Mouse (Mus musculus) midbrain, embryonic 15.5 days (tissue): Measurements from ENCODE around the gene Rbfox2. TPM values are rescaled to one million over a fixed set of nuclear protein-coding genes. Genes with fewer than 3 reads are reported as not detected.

ENCODE experiments used
- ATAC-seq: fragments of 200-750 bp; cut with Nextera tagmentation; replicated peaks from 2 replicates; pipeline ENCODE4 v1.8.0; 2017; ENCODE audit warnings: moderate TSS enrichment
- H3K27ac ChIP-seq: fragments of 300-500 bp; sonication (generic); 2 replicates; pipeline ENCODE4 v1.5.1; 2015; ENCODE audit warnings: mild to moderate bottlenecking, inconsistent platforms
- H3K27me3 ChIP-seq: fragments of 300-500 bp; sonication (generic); replicated peaks from 2 replicates; pipeline ENCODE4 v1.6.1; 2015; ENCODE audit warnings: inconsistent platforms
- H3K36me3 ChIP-seq: fragments of 300-500 bp; sonication (generic); replicated peaks from 2 replicates; pipeline ENCODE4 v1.6.1; 2015; ENCODE audit warnings: inconsistent platforms
- H3K4me1 ChIP-seq: fragments of 300-500 bp; sonication (generic); 2 replicates; pipeline ENCODE4 v1.6.1; 2015; ENCODE audit warnings: inconsistent platforms
- H3K4me2 ChIP-seq: fragments of 300-500 bp; sonication (generic); 2 replicates; pipeline ENCODE4 v1.6.1; 2015; ENCODE audit warnings: inconsistent platforms, mild to moderate bottlenecking, moderate library complexity
- H3K4me3 ChIP-seq: fragments of 300-500 bp; sonication (generic); 2 replicates; pipeline ENCODE4 v1.5.1; 2015; ENCODE audit warnings: mild to moderate bottlenecking, inconsistent platforms
- H3K9ac ChIP-seq: fragments of 300-500 bp; sonication (generic); 2 replicates; pipeline ENCODE4 v1.6.1; 2015; ENCODE audit warnings: mild to moderate bottlenecking, inconsistent platforms
- H3K9me3 ChIP-seq: fragments of 300-500 bp; sonication (generic); 2 replicates; pipeline ENCODE4 v1.6.1; 2016; ENCODE audit warnings: inconsistent platforms
- WGBS: fragments of 180-500 bp; shearing (Covaris S2); methylation state at CpG from one replicate; pipeline ENCODE4 v1.1.7; 2015; ENCODE audit warnings: mixed read lengths; 5-methylcytosine and 5-hydroxymethylcytosine counted together
- polyA plus RNA-seq: library from polyadenylated mRNA; unstranded; fragments of >200 nt; fragmentation: Nextera tagmentation; extraction: Ambion mirVana; gene quantifications from 2 replicates; pipeline ENCODE4 v1.2.1, GENCODE M21; 2015

Rbfox2 gene
- polyA plus RNA-seq, 1 experiment from 2014 or later: 185 TPM

DNA sequence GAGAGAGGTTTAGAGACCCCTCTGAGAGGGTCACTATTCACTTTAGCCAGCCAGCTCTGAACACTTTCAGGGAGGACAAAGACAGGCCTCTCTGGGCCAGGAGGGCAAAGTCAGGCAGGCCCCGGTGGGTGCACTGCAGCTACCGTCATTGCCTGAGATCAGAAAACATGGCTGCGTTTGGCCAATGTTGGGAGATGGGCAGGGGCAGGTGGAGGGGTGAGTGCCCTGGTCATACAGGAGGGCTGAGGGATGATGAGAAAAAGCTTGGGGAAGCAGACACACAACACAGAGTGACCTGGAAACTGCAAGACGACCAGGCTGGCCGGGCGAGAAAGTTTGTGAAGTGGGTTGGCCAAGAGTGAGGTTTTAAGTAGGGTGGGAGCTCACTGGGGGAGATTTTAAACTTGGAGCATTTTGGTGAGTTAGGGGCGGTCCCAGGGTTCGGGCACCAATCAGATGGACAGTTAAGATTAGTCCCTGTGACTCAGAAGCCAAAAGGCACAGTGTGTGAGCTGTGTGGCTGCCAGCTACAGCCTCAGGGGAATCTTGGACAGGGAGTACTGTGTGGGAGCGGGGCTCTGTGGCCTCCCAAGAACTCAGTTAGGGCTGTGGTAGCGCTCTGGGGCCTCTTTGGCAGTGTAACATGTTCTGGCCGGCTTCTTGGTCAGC is 270.4 kb downstream of the Rbfox2 start:
- WGBS: 75% methylated on average over 11 of the region's 11 CpGs
- Histone ChIP-seq H3K4me2 (no peak overlapping the region), H3K27me3 (no peaks in the 10 kb centered on the region), H3K9ac (no peak overlapping the region), H3K27ac (peak overlapping the region; percentile 62; the same call in 1 of the 2 replicates), H3K4me3 (no peak overlapping the region), H3K4me1 (peaks cover 14% of the 10 kb centered on the region), H3K9me3 (no peaks in the 10 kb centered on the region), H3K36me3 (no peaks in the 10 kb centered on the region)
- ATAC-seq: no peak

DNA sequence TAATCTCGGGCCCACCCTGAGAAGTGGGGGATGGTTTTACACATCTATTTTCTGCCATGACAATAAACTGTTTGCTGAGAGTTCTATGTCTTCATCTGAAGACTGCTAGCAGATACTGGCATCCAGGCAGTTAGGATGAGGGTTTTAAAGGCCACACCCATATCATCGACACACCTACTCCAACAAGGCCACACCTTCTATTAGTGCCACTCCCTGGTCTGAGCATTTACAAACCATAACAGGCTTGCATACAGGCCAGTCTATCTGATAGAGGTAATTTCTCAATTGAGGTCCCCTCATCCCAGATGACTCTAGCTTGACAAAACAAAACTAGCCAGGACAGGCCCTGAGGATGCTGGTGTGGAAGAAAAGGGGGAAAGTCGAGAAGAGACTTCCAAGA is 271.2 kb downstream of the Rbfox2 start:
- peaks cover 14% of the 10 kb centered on the region for H3K4me1 ChIP-seq
- H3K27me3 ChIP-seq: no peaks in the 10 kb centered on the region
- H3K36me3 ChIP-seq: no peaks in the 10 kb centered on the region
- no peak overlapping the region for H3K9ac ChIP-seq
- H3K4me3 ChIP-seq: no peak overlapping the region
- no peaks in the 10 kb centered on the region for H3K9me3 ChIP-seq
- WGBS: 92% methylated on average over 3 of the region's 3 CpGs
- no peak for ATAC-seq
- H3K4me2 ChIP-seq: no peak overlapping the region
- no peak overlapping the region for H3K27ac ChIP-seq

DNA sequence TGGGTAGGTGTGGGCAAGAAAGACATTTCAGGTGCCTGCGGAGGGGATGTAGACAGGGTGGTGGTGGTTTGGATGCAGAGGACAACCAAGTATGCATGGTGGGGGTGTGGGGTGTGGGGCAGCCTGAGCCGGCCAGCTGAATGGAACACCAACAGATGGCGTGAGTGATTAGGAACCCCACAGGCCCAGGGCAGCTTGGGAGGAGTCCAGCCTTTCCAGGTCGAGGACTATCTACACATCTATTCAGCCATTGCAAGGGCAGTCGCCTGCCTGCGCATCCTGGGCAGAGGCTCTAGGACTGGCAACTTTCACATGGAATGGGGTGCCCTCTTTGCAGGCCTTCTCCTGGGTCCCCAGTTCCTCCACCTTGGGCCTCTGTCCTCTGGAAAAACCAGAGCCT is 272.3 kb downstream of the Rbfox2 start:
- H3K4me2 ChIP-seq: no peak overlapping the region
- H3K36me3 ChIP-seq: no peaks in the 10 kb centered on the region
- 72% methylated on average over 6 of the region's 6 CpGs for WGBS
- H3K27ac ChIP-seq: no peak overlapping the region
- H3K9ac ChIP-seq: no peak overlapping the region
- H3K27me3 ChIP-seq: no peaks in the 10 kb centered on the region
- no peak overlapping the region for H3K4me3 ChIP-seq
- ATAC-seq: no peak
- H3K4me1 ChIP-seq: peaks cover 14% of the 10 kb centered on the region
- H3K9me3 ChIP-seq: no peaks in the 10 kb centered on the region

DNA sequence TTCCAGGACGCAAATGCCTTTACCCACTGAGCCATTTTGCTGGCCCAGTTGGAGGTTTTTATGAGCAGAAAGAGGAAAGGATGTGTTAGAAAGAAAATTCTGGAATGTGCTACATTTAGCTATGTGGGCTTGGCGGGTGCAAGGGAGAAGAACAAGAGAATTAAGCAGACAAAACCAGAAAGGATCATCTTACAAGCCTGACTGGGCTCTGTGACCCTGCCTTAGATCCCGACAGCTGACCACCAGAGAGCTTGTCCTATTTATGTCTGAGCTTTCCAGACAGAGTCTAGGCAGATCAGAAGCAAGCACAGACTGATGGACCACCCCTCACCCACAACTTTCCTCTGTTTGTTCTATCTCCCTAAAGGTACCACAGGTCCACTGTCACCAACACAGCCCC is 275.5 kb downstream of the Rbfox2 start:
- no peak overlapping the region for H3K27ac ChIP-seq
- H3K4me3 ChIP-seq: no peak overlapping the region
- 55% methylated on average over 3 of the region's 3 CpGs for WGBS
- H3K36me3 ChIP-seq: no peaks in the 10 kb centered on the region
- no peak overlapping the region for H3K4me2 ChIP-seq
- H3K9me3 ChIP-seq: no peaks in the 10 kb centered on the region
- H3K9ac ChIP-seq: no peak overlapping the region
- H3K4me1 ChIP-seq: peaks cover 2% of the 10 kb centered on the region; the same call in 1 of the 2 replicates
- H3K27me3 ChIP-seq: no peaks in the 10 kb centered on the region
- ATAC-seq: no peak

DNA sequence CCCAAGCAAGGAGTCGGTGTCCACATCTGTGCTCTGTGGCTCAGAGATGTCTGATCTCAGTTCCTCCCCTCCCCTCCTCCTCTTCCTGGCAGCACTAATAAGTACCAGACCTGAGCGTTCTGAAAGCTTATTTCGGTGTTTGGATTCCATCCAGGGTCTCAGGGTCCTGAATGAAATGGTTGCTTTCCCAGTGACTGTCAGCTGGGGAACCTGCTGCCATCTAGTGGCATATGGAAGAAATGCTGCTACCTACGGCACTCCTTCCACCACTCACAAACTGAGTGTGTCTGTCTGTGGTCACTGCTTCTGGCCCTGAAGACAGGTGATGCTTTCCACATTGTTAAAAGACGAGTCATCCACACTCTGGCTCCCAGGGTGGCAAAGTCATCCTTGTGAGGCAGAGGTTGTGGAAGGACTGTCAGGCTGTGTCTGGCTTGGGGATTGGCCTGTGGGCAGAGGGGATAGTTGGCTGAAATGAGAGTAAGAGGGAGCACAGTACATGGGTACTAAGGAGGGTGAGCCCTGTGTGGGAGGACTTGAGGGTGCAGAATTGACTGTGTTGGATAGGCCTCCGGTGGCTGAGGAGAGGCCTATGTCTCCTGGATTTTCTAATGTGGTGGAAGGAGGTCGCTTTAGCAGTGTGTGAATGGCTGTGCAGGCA is 277.3 kb downstream of the Rbfox2 start:
- Histone ChIP-seq H3K4me1 (peaks cover 12% of the 10 kb centered on the region), H3K4me3 (no peak overlapping the region), H3K9me3 (no peaks in the 10 kb centered on the region), H3K4me2 (no peak overlapping the region), H3K9ac (no peak overlapping the region), H3K27me3 (no peaks in the 10 kb centered on the region), H3K27ac (no peak overlapping the region), H3K36me3 (no peaks in the 10 kb centered on the region)
- WGBS: 30% methylated on average over 7 of the region's 7 CpGs
- ATAC-seq: peak; percentile 62

Other genes with a start within 250 kb of the Rbfox2 start
- gene Apol7a, start 92.1 kb upstream of the Rbfox2 start, polyA plus RNA-seq: not detected in 2 replicates
- 0.14 and 0.15 TPM in 2 replicates for gene Apol9a, start 104.1 kb upstream of the Rbfox2 start, polyA plus RNA-seq
- not detected in 2 replicates for gene Apol7b, start 140.5 kb upstream of the Rbfox2 start, polyA plus RNA-seq
- gene Apol10a, start 170.0 kb upstream of the Rbfox2 start, polyA plus RNA-seq: not detected in 2 replicates
- gene Apol11a, start 201.3 kb upstream of the Rbfox2 start, polyA plus RNA-seq: not detected in 2 replicates
- gene Apol7c, start 226.3 kb upstream of the Rbfox2 start, polyA plus RNA-seq: not detected in 2 replicates